Mouse (Mus musculus): ENCODE measurements around the gene Ndel1. TPM values are rescaled to one million over a fixed set of nuclear protein-coding genes. Genes with fewer than 3 reads are reported as not detected.

Ndel1 gene
- polyA plus RNA-seq, 1 experiment, result 25.6 TPM

GRCm38 (mm10) chr11:68791794-68792193 lies 79.9 kb downstream of the Ndel1 start:
- H3K4me1 ChIP-seq (ENCODE audit: control insufficient read depth, insufficient read depth, low read length), result no peaks in the 10 kb centered on the region
- H3K4me3 ChIP-seq (replicated peaks; ENCODE audit: control insufficient read depth, low read depth, low read length), result no peak overlapping the region
- no peak for TF ChIP-seq CTCF (IDR thresholded peaks at IDR 0.05; ENCODE audit: control insufficient read depth, insufficient read depth, low read length)
- TF ChIP-seq POLR2A (IDR thresholded peaks at IDR 0.05; ENCODE audit: borderline replicate concordance, control insufficient read depth, low read depth, low read length), result no peak
- H3K27ac ChIP-seq (ENCODE audit: control insufficient read depth, insufficient read depth, low read depth, low read length, poor library complexity), result no peak overlapping the region
- WGBS, result 87% methylated on average over 9 of the region's 9 CpGs

GRCm38 (mm10) chr11:68790720-68791119 lies 80.9 kb downstream of the Ndel1 start:
- no peaks in the 10 kb centered on the region for H3K4me1 ChIP-seq (ENCODE audit: control insufficient read depth, insufficient read depth, low read length)
- 84% methylated on average over 10 of the region's 10 CpGs for WGBS

GRCm38 (mm10) chr11:68787222-68787621 lies 84.4 kb downstream of the Ndel1 start:
- WGBS, result 93% methylated on average over 9 of the region's 9 CpGs
- Histone ChIP-seq H3K4me3 (replicated peaks; ENCODE audit: control insufficient read depth, low read depth, low read length) (no peak overlapping the region), H3K27ac (ENCODE audit: control insufficient read depth, insufficient read depth, low read depth, low read length, poor library complexity) (no peak overlapping the region), H3K4me1 (ENCODE audit: control insufficient read depth, insufficient read depth, low read length) (peaks cover 2% of the 10 kb centered on the region; the same call in 1 of the 2 replicates)
- TF ChIP-seq POLR2A (IDR thresholded peaks at IDR 0.05; ENCODE audit: borderline replicate concordance, control insufficient read depth, low read depth, low read length) (no peak), CTCF (IDR thresholded peaks at IDR 0.05; ENCODE audit: control insufficient read depth, insufficient read depth, low read length) (no peak)

More at GRCm38 (mm10) chr11:68790720-68791119, 80.9 kb downstream of the Ndel1 start:
- Histone ChIP-seq H3K27ac (ENCODE audit: control insufficient read depth, insufficient read depth, low read depth, low read length, poor library complexity) (no peak overlapping the region), H3K4me3 (replicated peaks; ENCODE audit: control insufficient read depth, low read depth, low read length) (no peak overlapping the region)
- TF ChIP-seq POLR2A (IDR thresholded peaks at IDR 0.05; ENCODE audit: borderline replicate concordance, control insufficient read depth, low read depth, low read length) (no peak), CTCF (IDR thresholded peaks at IDR 0.05; ENCODE audit: control insufficient read depth, insufficient read depth, low read length) (no peak)

- Histone ChIP-seq H3K4me3 (replicated peaks; ENCODE audit: control insufficient read depth, low read depth, low read length) (no peak overlapping the region), H3K4me1 (ENCODE audit: control insufficient read depth, insufficient read depth, low read length) (peaks cover 2% of the 10 kb centered on the region; the same call in 1 of the 2 replicates), H3K27ac (ENCODE audit: control insufficient read depth, insufficient read depth, low read depth, low read length, poor library complexity) (no peak overlapping the region)
- TF ChIP-seq CTCF (IDR thresholded peaks at IDR 0.05; ENCODE audit: control insufficient read depth, insufficient read depth, low read length) (no peak), POLR2A (IDR thresholded peaks at IDR 0.05; ENCODE audit: borderline replicate concordance, control insufficient read depth, low read depth, low read length) (no peak)
- WGBS, result 74% methylated on average over 8 of the region's 8 CpGs
Measured at GRCm38 (mm10) chr11:68785813-68786212, 85.8 kb downstream of the Ndel1 start.

GRCm38 (mm10) chr11:68782336-68782735 lies 89.3 kb downstream of the Ndel1 start:
- H3K4me1 ChIP-seq (ENCODE audit: control insufficient read depth, insufficient read depth, low read length), result peaks cover 2% of the 10 kb centered on the region; the same call in 1 of the 2 replicates
- H3K27ac ChIP-seq (ENCODE audit: control insufficient read depth, insufficient read depth, low read depth, low read length, poor library complexity), result no peak overlapping the region
- no peak overlapping the region for H3K4me3 ChIP-seq (replicated peaks; ENCODE audit: control insufficient read depth, low read depth, low read length)
- WGBS, result 37% methylated on average over 9 of the region's 9 CpGs
- TF ChIP-seq POLR2A (IDR thresholded peaks at IDR 0.05; ENCODE audit: borderline replicate concordance, control insufficient read depth, low read depth, low read length) (no peak), CTCF (IDR thresholded peaks at IDR 0.05; ENCODE audit: control insufficient read depth, insufficient read depth, low read length) (no peak)

GRCm38 (mm10) chr11:68780466-68781114 lies 91.1 kb downstream of the Ndel1 start:
- 83% methylated on average over 14 of the region's 14 CpGs for WGBS
- Histone ChIP-seq H3K4me1 (ENCODE audit: control insufficient read depth, insufficient read depth, low read length) (peaks cover 2% of the 10 kb centered on the region; the same call in 1 of the 2 replicates), H3K4me3 (replicated peaks; ENCODE audit: control insufficient read depth, low read depth, low read length) (no peak overlapping the region), H3K27ac (ENCODE audit: control insufficient read depth, insufficient read depth, low read depth, low read length, poor library complexity) (no peak overlapping the region)
- TF ChIP-seq CTCF (IDR thresholded peaks at IDR 0.05; ENCODE audit: control insufficient read depth, insufficient read depth, low read length) (no peak), POLR2A (IDR thresholded peaks at IDR 0.05; ENCODE audit: borderline replicate concordance, control insufficient read depth, low read depth, low read length) (no peak)

- H3K4me1 ChIP-seq (ENCODE audit: control insufficient read depth, insufficient read depth, low read length), result peaks cover 2% of the 10 kb centered on the region; the same call in 1 of the 2 replicates
- H3K4me3 ChIP-seq (replicated peaks; ENCODE audit: control insufficient read depth, low read depth, low read length), result no peak overlapping the region
- H3K27ac ChIP-seq (ENCODE audit: control insufficient read depth, insufficient read depth, low read depth, low read length, poor library complexity), result no peak overlapping the region
- no peak for TF ChIP-seq CTCF (IDR thresholded peaks at IDR 0.05; ENCODE audit: control insufficient read depth, insufficient read depth, low read length)
- TF ChIP-seq POLR2A (IDR thresholded peaks at IDR 0.05; ENCODE audit: borderline replicate concordance, control insufficient read depth, low read depth, low read length), result no peak
- 88% methylated on average over 10 of the region's 10 CpGs for WGBS
Measured at GRCm38 (mm10) chr11:68779735-68780465, 91.8 kb downstream of the Ndel1 start.

- no peak overlapping the region for H3K27ac ChIP-seq (ENCODE audit: control insufficient read depth, insufficient read depth, low read depth, low read length, poor library complexity)
- TF ChIP-seq POLR2A (IDR thresholded peaks at IDR 0.05; ENCODE audit: borderline replicate concordance, control insufficient read depth, low read depth, low read length), result no peak
- peaks cover 2% of the 10 kb centered on the region; the same call in 1 of the 2 replicates for H3K4me1 ChIP-seq (ENCODE audit: control insufficient read depth, insufficient read depth, low read length)
- no peak overlapping the region for H3K4me3 ChIP-seq (replicated peaks; ENCODE audit: control insufficient read depth, low read depth, low read length)
Measured at GRCm38 (mm10) chr11:68778855-68779254, 92.8 kb downstream of the Ndel1 start.

All from bone marrow, adult 2 months (tissue).